Mouse (Mus musculus): Measurements from ENCODE around the gene Dcst2.
A peak's percentile ranks its signal among the peaks of the same experiment; 100 is the strongest.

Gene Dcst2

GRCm38 (mm10) chr3:89332013-89332412 lies 29.8 kb upstream of the Dcst2 start:
- no peak for DNase-seq (ENCODE audit: low spot score)

GRCm38 (mm10) chr3:89332476-89332875 lies 29.3 kb upstream of the Dcst2 start:
- DNase-seq (ENCODE audit: low spot score), result no peak

GRCm38 (mm10) chr3:89333053-89333452 lies 28.7 kb upstream of the Dcst2 start:
- no peak for DNase-seq (ENCODE audit: low spot score)

- DNase-seq (ENCODE audit: low spot score), result no peak
Observed at GRCm38 (mm10) chr3:89336529-89336928, 25.2 kb upstream of the Dcst2 start.

- no peak for DNase-seq (ENCODE audit: low spot score)
Observed at GRCm38 (mm10) chr3:89337062-89337720, 24.6 kb upstream of the Dcst2 start.

- DNase-seq (ENCODE audit: low spot score), result no peak
Observed at GRCm38 (mm10) chr3:89337721-89338578, 23.8 kb upstream of the Dcst2 start, which contains the start of gene Efna4. TSS of gene Efna4 (minus strand) at chr3:89338028.

- no peak for DNase-seq (ENCODE audit: low spot score)
Observed at GRCm38 (mm10) chr3:89339416-89339815, 22.4 kb upstream of the Dcst2 start.

GRCm38 (mm10) chr3:89340465-89340864 lies 21.3 kb upstream of the Dcst2 start:
- no peak for DNase-seq (ENCODE audit: low spot score)

GRCm38 (mm10) chr3:89341794-89342193 lies 20.0 kb upstream of the Dcst2 start:
- DNase-seq (ENCODE audit: low spot score), result no peak

GRCm38 (mm10) chr3:89343279-89343678 lies 18.5 kb upstream of the Dcst2 start:
- no peak for DNase-seq (ENCODE audit: low spot score)

- no peak for DNase-seq (ENCODE audit: low spot score)
Observed at GRCm38 (mm10) chr3:89346815-89347540, 14.8 kb upstream of the Dcst2 start.

- DNase-seq (ENCODE audit: low spot score), result no peak
Observed at GRCm38 (mm10) chr3:89347916-89348315, 13.9 kb upstream of the Dcst2 start.

- DNase-seq (ENCODE audit: low spot score), result no peak
Observed at GRCm38 (mm10) chr3:89348911-89349868, 12.6 kb upstream of the Dcst2 start.

GRCm38 (mm10) chr3:89349869-89350501 lies 11.8 kb upstream of the Dcst2 start, which contains the start of gene Adam15:
TSS of gene Adam15 (minus strand) at chr3:89349996.
- DNase-seq (ENCODE audit: low spot score), result peak; percentile 85

GRCm38 (mm10) chr3:89351271-89351670 lies 10.5 kb upstream of the Dcst2 start:
- DNase-seq (ENCODE audit: low spot score), result no peak

- DNase-seq (ENCODE audit: low spot score), result peak; percentile 83
Observed at GRCm38 (mm10) chr3:89354816-89355511, 6.8 kb upstream of the Dcst2 start.

GRCm38 (mm10) chr3:89355512-89355902 lies 6.3 kb upstream of the Dcst2 start:
- DNase-seq (ENCODE audit: low spot score), result no peak

GRCm38 (mm10) chr3:89356029-89356428 lies 5.7 kb upstream of the Dcst2 start:
- DNase-seq (ENCODE audit: low spot score), result no peak

- DNase-seq (ENCODE audit: low spot score), result no peak
Observed at GRCm38 (mm10) chr3:89359630-89360029, 2.1 kb upstream of the Dcst2 start.

- DNase-seq (ENCODE audit: low spot score), result no peak
Observed at GRCm38 (mm10) chr3:89360237-89360636, 1.5 kb upstream of the Dcst2 start.

Data from left cerebral cortex, adult 11 months (tissue).